Mouse (Mus musculus): ENCODE data around the gene P4htm.

DNA sequence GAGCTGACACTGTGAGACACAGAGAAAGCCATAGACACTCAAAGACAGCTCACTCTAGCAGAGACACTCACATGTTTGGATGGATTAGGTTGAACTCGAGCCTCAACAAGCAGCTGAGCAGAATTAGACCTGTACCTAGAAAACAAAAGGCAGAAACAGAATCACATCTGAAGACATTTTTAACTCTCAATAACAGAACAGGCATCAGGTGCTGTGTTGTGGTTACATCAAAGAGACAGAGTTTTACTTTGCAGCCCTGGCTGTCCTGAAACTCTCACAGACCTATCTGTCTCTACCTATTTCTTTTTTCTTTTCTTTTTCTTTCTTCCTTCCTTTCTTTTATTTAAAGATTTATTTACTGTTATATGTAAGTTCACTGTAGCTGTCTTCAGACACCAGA is 19.8 kb upstream of the P4htm start:
- TF ChIP-seq SMC3 (IDR thresholded peaks at IDR 0.05; ENCODE audit: low read depth, low read length): no peak
- no peak for TF ChIP-seq ZNF384 (IDR thresholded peaks at IDR 0.05; ENCODE audit: low read depth, low read length)
- no peak for TF ChIP-seq EP300 (IDR thresholded peaks at IDR 0.05; ENCODE audit: low read length)
